Mouse (Mus musculus) spleen, postnatal 0 days (tissue): ENCODE measurements around the gene Fam71f1. TPM values are rescaled to one million over a fixed set of nuclear protein-coding genes. Genes with fewer than 3 reads are reported as not detected.

Experiments used
- polyA plus RNA-seq: library from polyadenylated mRNA; unstranded; fragments of >200 nt; fragmentation: Nextera tagmentation; extraction: Ambion mirVana; gene quantifications from 2 replicates; pipeline ENCODE4 v1.2.1, GENCODE M21; 2015

The Fam71f1 gene
- polyA plus RNA-seq = not detected in 2 replicates

DNA sequence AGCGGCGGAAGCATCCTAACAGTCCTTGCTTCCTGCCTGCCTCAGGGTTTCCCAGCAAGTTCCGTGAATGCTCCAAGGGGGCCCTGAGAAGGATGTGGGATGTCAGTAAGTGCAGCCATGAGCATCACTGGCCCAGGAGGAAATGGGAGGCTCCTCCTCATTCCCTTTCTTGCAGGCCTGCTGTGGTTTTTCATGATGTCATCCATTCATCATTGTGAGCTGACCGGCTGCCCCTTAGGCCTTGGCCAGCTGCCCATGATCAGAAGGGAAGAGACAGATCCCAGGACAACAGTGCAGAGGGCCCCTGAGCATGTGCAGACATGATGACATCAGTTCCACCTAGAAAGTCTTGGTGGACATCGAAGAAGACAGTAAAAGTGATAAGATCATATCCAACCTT lies at the start of gene Fam71f1:
Gene Fam71f1 (plus strand): TSS at position 262 of the 400 bp plus-strand sequence.

GRCm38 (mm10) chr6:29272312-29273072 lies 46.4 kb upstream of the Fam71f1 start, which contains the start of gene Hilpda:
Gene Hilpda (plus strand): TSS chr6:29272488.

GRCm38 (mm10) chr6:29279293-29279692 lies 39.6 kb upstream of the Fam71f1 start, which contains the start of gene Fam71f2:
Gene Fam71f2 (plus strand): TSS chr6:29279593.

GRCm38 (mm10) chr6:29347665-29348370 lies 28.9 kb downstream of the Fam71f1 start, which contains the start of gene Calu:
Gene Calu (plus strand): TSS chr6:29348069.

Other genes starting within 250 kb of the Fam71f1 start
- gene Rbm28, start 154.1 kb upstream of the Fam71f1 start, polyA plus RNA-seq = 13.7 and 16.4 TPM in 2 replicates
- 0.16 TPM in 2 replicates for gene Prrt4, start 139.6 kb upstream of the Fam71f1 start, polyA plus RNA-seq
- 15.9 and 20.6 TPM in 2 replicates for gene Impdh1, start 102.8 kb upstream of the Fam71f1 start, polyA plus RNA-seq
- 19.7 and 22.7 TPM in 2 replicates for gene Hilpda, start 46.7 kb upstream of the Fam71f1 start, polyA plus RNA-seq
- gene Fam71f2, start 39.5 kb upstream of the Fam71f1 start, polyA plus RNA-seq = 0.19 and 0.39 TPM in 2 replicates
- gene Calu, start 28.9 kb downstream of the Fam71f1 start, polyA plus RNA-seq = 78.6 and 88.1 TPM in 2 replicates
- gene Opn1sw, start 69.3 kb downstream of the Fam71f1 start, polyA plus RNA-seq = 0.29 and 0.31 TPM in 2 replicates
- 1.1 and 1.7 TPM in 2 replicates for gene Ccdc136, start 77.2 kb downstream of the Fam71f1 start, polyA plus RNA-seq
- 1.1 and 1.5 TPM in 2 replicates for gene Flnc, start 114.1 kb downstream of the Fam71f1 start, polyA plus RNA-seq
- 181 and 203 TPM in 2 replicates for gene Atp6v1f, start 148.6 kb downstream of the Fam71f1 start, polyA plus RNA-seq
- gene Atp6v1fnb, start 152.3 kb downstream of the Fam71f1 start, polyA plus RNA-seq = not detected in 2 replicates
- gene Kcp, start 188.8 kb downstream of the Fam71f1 start, polyA plus RNA-seq = 7.0 and 9.4 TPM in 2 replicates
- 15.0 and 22.0 TPM in 2 replicates for gene Irf5, start 207.5 kb downstream of the Fam71f1 start, polyA plus RNA-seq